ENCODE assay signal across 9 mouse cellular contexts in genomic region chr10:4078979-4079630, GRCm38 (mm10).
A peak's percentile ranks its signal among the peaks of the same experiment; 100 is the strongest.
DNase-seq lines count a peak whose midpoint lies in the region; ATAC-seq lines count a peak whose summit lies in the region.
"Had no signal": no experiment of that assay in that cellular context is flagged by ENCODE, and none has a peak within 500 bp of the region (broad histone marks: within the 10 kb centered on the region; RNA-seq: fewer than 3 reads in every experiment).

No protein-coding gene starts in this region.

- no peaks in the 10 kb centered on the region for H3K9me3 ChIP-seq in liver, embryonic 11.5 days (ENCODE audit: control insufficient read depth, low read length)
- no peaks in the 10 kb centered on the region for H3K9me3 ChIP-seq in kidney, embryonic 15.5 days (replicated peaks)
- H3K9me3 ChIP-seq in forebrain, embryonic 16.5 days (ENCODE audit: control insufficient read depth, low read length) = no peaks in the 10 kb centered on the region
- H3K9me3 ChIP-seq: megakaryocyte, embryonic 14.5 days had no signal

- H3K27ac ChIP-seq in liver, embryonic 11.5 days (ENCODE audit: low read depth, low read length) = peak overlapping the region; percentile 11; the same call in 1 of the 2 replicates
- peak overlapping the region; percentile 88 for H3K27ac ChIP-seq in kidney, embryonic 15.5 days
- no peak overlapping the region for H3K27ac ChIP-seq in forebrain, embryonic 16.5 days (ENCODE audit: low read length)

- no peak overlapping the region for H3K9ac ChIP-seq in liver, embryonic 11.5 days (ENCODE audit: low read depth, low read length)
- no peak overlapping the region for H3K9ac ChIP-seq in kidney, embryonic 15.5 days
- H3K9ac ChIP-seq in forebrain, embryonic 16.5 days (replicated peaks; ENCODE audit: low read depth, low read length) = no peak overlapping the region

- no peak overlapping the region for H3K4me3 ChIP-seq in liver, embryonic 11.5 days (ENCODE audit: low read depth, low read length)
- no peak overlapping the region for H3K4me3 ChIP-seq in kidney, embryonic 15.5 days (replicated peaks)
- no peak overlapping the region for H3K4me3 ChIP-seq in forebrain, embryonic 16.5 days (replicated peaks; ENCODE audit: low read length)

- H3K4me2 ChIP-seq in liver, embryonic 11.5 days = peak overlapping the region; percentile 25; the same call in 1 of the 2 replicates
- no peak overlapping the region for H3K4me2 ChIP-seq in kidney, embryonic 15.5 days
- no peak overlapping the region for H3K4me2 ChIP-seq in forebrain, embryonic 16.5 days (ENCODE audit: low read length)

- peaks cover 3% of the 10 kb centered on the region; the same call in 1 of the 2 replicates for H3K36me3 ChIP-seq in liver, embryonic 11.5 days (ENCODE audit: control insufficient read depth, insufficient read depth, low read length)
- H3K36me3 ChIP-seq in kidney, embryonic 15.5 days = peaks cover 8% of the 10 kb centered on the region
- H3K36me3 ChIP-seq in forebrain, embryonic 16.5 days (ENCODE audit: control insufficient read depth, insufficient read depth) = no peaks in the 10 kb centered on the region

- no peak for DNase-seq in liver, embryonic 11.5 days (ENCODE audit: low spot score)
- no peak for DNase-seq in liver
- peak; percentile 20 for DNase-seq in skeletal muscle tissue, adult 2 months (ENCODE audit: low read depth, low spot score)
- DNase-seq in cerebellum, adult 18-20 months = no peak
- DNase-seq in right cerebral cortex, postnatal 10 days (ENCODE audit: low spot score in 2 of 2) = no peak

- H3K27me3 ChIP-seq in liver, embryonic 11.5 days (replicated peaks; ENCODE audit: control insufficient read depth, insufficient read depth, low read length) = no peaks in the 10 kb centered on the region
- H3K27me3 ChIP-seq in kidney, embryonic 15.5 days = no peaks in the 10 kb centered on the region
- no peaks in the 10 kb centered on the region for H3K27me3 ChIP-seq in forebrain, embryonic 16.5 days (replicated peaks; ENCODE audit: control insufficient read depth, insufficient read depth, low read length)
- H3K27me3 ChIP-seq: megakaryocyte, embryonic 14.5 days had no signal

- H3K4me1 ChIP-seq in liver, embryonic 11.5 days (replicated peaks; ENCODE audit: control insufficient read depth, insufficient read depth, low read length) = peaks cover 5% of the 10 kb centered on the region; the same call in 1 of the 2 replicates
- H3K4me1 ChIP-seq in kidney, embryonic 15.5 days = peaks cover 43% of the 10 kb centered on the region
- H3K4me1 ChIP-seq in forebrain, embryonic 16.5 days (replicated peaks; ENCODE audit: control insufficient read depth, insufficient read depth, low read length) = 0 out of 2 replicates have a peak, but pooled peaks cover 2% of the 10 kb centered on the region

- 44% methylated on average over 8 of the region's 8 CpGs for whole genome bisulfite sequencing in liver, embryonic 11.5 days
- WGBS in kidney, embryonic 15.5 days = 36% methylated on average over 8 of the region's 8 CpGs
- 71% methylated on average over 8 of the region's 8 CpGs for WGBS in forebrain, embryonic 16.5 days

- ATAC-seq in liver, embryonic 11.5 days (replicated peaks; ENCODE audit: low FRiP score) = no peak
- peak; percentile 54 for ATAC-seq in granulocyte monocyte progenitor cell, adult 5-6 weeks (replicated peaks; ENCODE audit: poor library complexity, severe bottlenecking)
- peak; percentile 63; the same call in 1 of the 2 replicates for ATAC-seq in kidney, embryonic 15.5 days (replicated peaks; ENCODE audit: low FRiP score)
- ATAC-seq in forebrain, embryonic 16.5 days = no peak

Comparison
In these comparisons a context has a peak if more than half of its experiments do, and no peak if none do; other contexts are left out.
1. ATAC-seq: peak in granulocyte monocyte progenitor cell, adult 5-6 weeks (single experiment) and kidney, embryonic 15.5 days (single experiment); none in liver, embryonic 11.5 days (single experiment) and forebrain, embryonic 16.5 days (single experiment).